Mouse (Mus musculus): ENCODE results near the gene Il10. TPM values are rescaled to one million over a fixed set of nuclear protein-coding genes. Genes with fewer than 3 reads are reported as not detected.

Gene Il10
- polyA plus RNA-seq (2014; fragmentation: Nextera tagmentation; extraction: Ambion mirVana): not detected in 2 replicates

GRCm38 (mm10) chr1:131019492-131020098 is at the start of gene Il10:
TSS of gene Il10 (plus strand) at chr1:131019845.
- H3K36me3 ChIP-seq (ENCODE audit: control insufficient read depth, insufficient read depth, low read length): no peaks in the 10 kb centered on the region
- H3K27ac ChIP-seq (ENCODE audit: low read depth, low read length): no peak within 1 kb of the TSS
- no peak within 1 kb of the TSS for H3K4me3 ChIP-seq (ENCODE audit: low read depth, low read length)
- H3K4me1 ChIP-seq (ENCODE audit: control insufficient read depth, insufficient read depth, low read length): 0 out of 2 replicates have a peak, but pooled peaks cover 4% of the 10 kb centered on the region
- H3K9ac ChIP-seq (ENCODE audit: low read depth, low read length): no peak within 1 kb of the TSS
- no peak for ATAC-seq (replicated peaks; ENCODE audit: insufficient number of reproducible peaks, low FRiP score, low TSS enrichment)
- WGBS (ENCODE audit: insufficient replicate concordance): 75% methylated on average over 8 of the region's 8 CpGs
- H3K4me2 ChIP-seq: no peak within 1 kb of the TSS
- no peaks in the 10 kb centered on the region for H3K9me3 ChIP-seq (replicated peaks; ENCODE audit: control insufficient read depth, low read length)
- 0 out of 2 replicates have a peak, but pooled peaks cover 3% of the 10 kb centered on the region for H3K27me3 ChIP-seq (ENCODE audit: control insufficient read depth, insufficient read depth, low read length)

GRCm38 (mm10) chr1:130979455-130979854 is 40.2 kb upstream of the Il10 start:
- Histone ChIP-seq H3K4me3 (ENCODE audit: low read depth, low read length) (no peak overlapping the region), H3K4me2 (no peak overlapping the region), H3K4me1 (ENCODE audit: control insufficient read depth, insufficient read depth, low read length) (no peaks in the 10 kb centered on the region), H3K9me3 (replicated peaks; ENCODE audit: control insufficient read depth, low read length) (no peaks in the 10 kb centered on the region), H3K9ac (ENCODE audit: low read depth, low read length) (no peak overlapping the region), H3K27ac (ENCODE audit: low read depth, low read length) (no peak overlapping the region), H3K36me3 (ENCODE audit: control insufficient read depth, insufficient read depth, low read length) (no peaks in the 10 kb centered on the region), H3K27me3 (ENCODE audit: control insufficient read depth, insufficient read depth, low read length) (no peaks in the 10 kb centered on the region)
- ATAC-seq (replicated peaks; ENCODE audit: insufficient number of reproducible peaks, low FRiP score, low TSS enrichment): no peak
- 57% methylated on average over 1 of the region's 1 CpGs for WGBS (ENCODE audit: insufficient replicate concordance)

GRCm38 (mm10) chr1:130984441-130984840 is 35.2 kb upstream of the Il10 start:
- no peak overlapping the region for H3K27ac ChIP-seq (ENCODE audit: low read depth, low read length)
- ATAC-seq (replicated peaks; ENCODE audit: insufficient number of reproducible peaks, low FRiP score, low TSS enrichment): no peak
- H3K4me2 ChIP-seq: no peak overlapping the region
- H3K36me3 ChIP-seq (ENCODE audit: control insufficient read depth, insufficient read depth, low read length): no peaks in the 10 kb centered on the region
- H3K9me3 ChIP-seq (replicated peaks; ENCODE audit: control insufficient read depth, low read length): no peaks in the 10 kb centered on the region
- no peaks in the 10 kb centered on the region for H3K4me1 ChIP-seq (ENCODE audit: control insufficient read depth, insufficient read depth, low read length)
- 59% methylated on average over 7 of the region's 7 CpGs for WGBS (ENCODE audit: insufficient replicate concordance)
- H3K9ac ChIP-seq (ENCODE audit: low read depth, low read length): no peak overlapping the region
- H3K27me3 ChIP-seq (ENCODE audit: control insufficient read depth, insufficient read depth, low read length): no peaks in the 10 kb centered on the region
- no peak overlapping the region for H3K4me3 ChIP-seq (ENCODE audit: low read depth, low read length)

- H3K4me1 ChIP-seq (ENCODE audit: control insufficient read depth, insufficient read depth, low read length): no peaks in the 10 kb centered on the region
- H3K9ac ChIP-seq (ENCODE audit: low read depth, low read length): no peak overlapping the region
- no peak overlapping the region for H3K27ac ChIP-seq (ENCODE audit: low read depth, low read length)
- WGBS (ENCODE audit: insufficient replicate concordance): 73% methylated on average over 5 of the region's 5 CpGs
- H3K9me3 ChIP-seq (replicated peaks; ENCODE audit: control insufficient read depth, low read length): no peaks in the 10 kb centered on the region
- no peaks in the 10 kb centered on the region for H3K36me3 ChIP-seq (ENCODE audit: control insufficient read depth, insufficient read depth, low read length)
- ATAC-seq (replicated peaks; ENCODE audit: insufficient number of reproducible peaks, low FRiP score, low TSS enrichment): no peak
- no peaks in the 10 kb centered on the region for H3K27me3 ChIP-seq (ENCODE audit: control insufficient read depth, insufficient read depth, low read length)
- no peak overlapping the region for H3K4me2 ChIP-seq
- no peak overlapping the region for H3K4me3 ChIP-seq (ENCODE audit: low read depth, low read length)
Observed at GRCm38 (mm10) chr1:130987001-130987400, 32.6 kb upstream of the Il10 start.

GRCm38 (mm10) chr1:130987418-130987817 is 32.2 kb upstream of the Il10 start:
- H3K4me2 ChIP-seq: no peak overlapping the region
- no peaks in the 10 kb centered on the region for H3K4me1 ChIP-seq (ENCODE audit: control insufficient read depth, insufficient read depth, low read length)
- H3K27ac ChIP-seq (ENCODE audit: low read depth, low read length): no peak overlapping the region
- no peaks in the 10 kb centered on the region for H3K27me3 ChIP-seq (ENCODE audit: control insufficient read depth, insufficient read depth, low read length)
- no peak overlapping the region for H3K4me3 ChIP-seq (ENCODE audit: low read depth, low read length)
- H3K9ac ChIP-seq (ENCODE audit: low read depth, low read length): no peak overlapping the region
- no peaks in the 10 kb centered on the region for H3K36me3 ChIP-seq (ENCODE audit: control insufficient read depth, insufficient read depth, low read length)
- ATAC-seq (replicated peaks; ENCODE audit: insufficient number of reproducible peaks, low FRiP score, low TSS enrichment): no peak
- no peaks in the 10 kb centered on the region for H3K9me3 ChIP-seq (replicated peaks; ENCODE audit: control insufficient read depth, low read length)

- 76% methylated on average over 3 of the region's 3 CpGs for WGBS (ENCODE audit: insufficient replicate concordance)
- Histone ChIP-seq H3K9ac (ENCODE audit: low read depth, low read length) (no peak overlapping the region), H3K27ac (ENCODE audit: low read depth, low read length) (no peak overlapping the region)
Observed at GRCm38 (mm10) chr1:130989331-130989730, 30.3 kb upstream of the Il10 start.

GRCm38 (mm10) chr1:130990448-130990847 is 29.2 kb upstream of the Il10 start:
- Histone ChIP-seq H3K4me2 (no peak overlapping the region), H3K9me3 (replicated peaks; ENCODE audit: control insufficient read depth, low read length) (no peaks in the 10 kb centered on the region), H3K9ac (ENCODE audit: low read depth, low read length) (no peak overlapping the region), H3K4me3 (ENCODE audit: low read depth, low read length) (no peak overlapping the region), H3K4me1 (ENCODE audit: control insufficient read depth, insufficient read depth, low read length) (no peaks in the 10 kb centered on the region), H3K27ac (ENCODE audit: low read depth, low read length) (no peak overlapping the region), H3K27me3 (ENCODE audit: control insufficient read depth, insufficient read depth, low read length) (no peaks in the 10 kb centered on the region), H3K36me3 (ENCODE audit: control insufficient read depth, insufficient read depth, low read length) (no peaks in the 10 kb centered on the region)
- WGBS (ENCODE audit: insufficient replicate concordance): 87% methylated on average over 1 of the region's 1 CpGs
- ATAC-seq (replicated peaks; ENCODE audit: insufficient number of reproducible peaks, low FRiP score, low TSS enrichment): no peak

More at GRCm38 (mm10) chr1:130989331-130989730, 30.3 kb upstream of the Il10 start:
- Histone ChIP-seq H3K4me1 (ENCODE audit: control insufficient read depth, insufficient read depth, low read length) (no peaks in the 10 kb centered on the region), H3K27me3 (ENCODE audit: control insufficient read depth, insufficient read depth, low read length) (no peaks in the 10 kb centered on the region), H3K4me2 (no peak overlapping the region), H3K36me3 (ENCODE audit: control insufficient read depth, insufficient read depth, low read length) (no peaks in the 10 kb centered on the region), H3K4me3 (ENCODE audit: low read depth, low read length) (no peak overlapping the region), H3K9me3 (replicated peaks; ENCODE audit: control insufficient read depth, low read length) (no peaks in the 10 kb centered on the region)
- no peak for ATAC-seq (replicated peaks; ENCODE audit: insufficient number of reproducible peaks, low FRiP score, low TSS enrichment)

GRCm38 (mm10) chr1:130993574-130994154 is 26.0 kb upstream of the Il10 start:
- H3K27ac ChIP-seq (ENCODE audit: low read depth, low read length): no peak overlapping the region
- no peaks in the 10 kb centered on the region for H3K27me3 ChIP-seq (ENCODE audit: control insufficient read depth, insufficient read depth, low read length)
- H3K4me1 ChIP-seq (ENCODE audit: control insufficient read depth, insufficient read depth, low read length): no peaks in the 10 kb centered on the region
- 81% methylated on average over 9 of the region's 9 CpGs for WGBS (ENCODE audit: insufficient replicate concordance)
- ATAC-seq (replicated peaks; ENCODE audit: insufficient number of reproducible peaks, low FRiP score, low TSS enrichment): no peak
- H3K9ac ChIP-seq (ENCODE audit: low read depth, low read length): no peak overlapping the region
- no peaks in the 10 kb centered on the region for H3K9me3 ChIP-seq (replicated peaks; ENCODE audit: control insufficient read depth, low read length)
- no peak overlapping the region for H3K4me3 ChIP-seq (ENCODE audit: low read depth, low read length)
- no peaks in the 10 kb centered on the region for H3K36me3 ChIP-seq (ENCODE audit: control insufficient read depth, insufficient read depth, low read length)
- H3K4me2 ChIP-seq: no peak overlapping the region

GRCm38 (mm10) chr1:130995515-130995914 is 24.1 kb upstream of the Il10 start:
- Histone ChIP-seq H3K4me3 (ENCODE audit: low read depth, low read length) (no peak overlapping the region), H3K36me3 (ENCODE audit: control insufficient read depth, insufficient read depth, low read length) (no peaks in the 10 kb centered on the region), H3K4me2 (no peak overlapping the region), H3K9me3 (replicated peaks; ENCODE audit: control insufficient read depth, low read length) (no peaks in the 10 kb centered on the region), H3K27me3 (ENCODE audit: control insufficient read depth, insufficient read depth, low read length) (no peaks in the 10 kb centered on the region), H3K9ac (ENCODE audit: low read depth, low read length) (no peak overlapping the region), H3K4me1 (ENCODE audit: control insufficient read depth, insufficient read depth, low read length) (no peaks in the 10 kb centered on the region), H3K27ac (ENCODE audit: low read depth, low read length) (no peak overlapping the region)
- ATAC-seq (replicated peaks; ENCODE audit: insufficient number of reproducible peaks, low FRiP score, low TSS enrichment): no peak
- WGBS (ENCODE audit: insufficient replicate concordance): 42% methylated on average over 1 of the region's 1 CpGs
